Mouse (Mus musculus) forelimb bud, embryonic 11.5 days (tissue): ENCODE results near the gene Txn1.

Experiments
- DNase-seq: peaks from one replicate; pipeline ENCODE4 v3.0.0-alpha.2; 2012; ENCODE audit warnings: low read depth, low spot score

The Txn1 gene

DNA sequence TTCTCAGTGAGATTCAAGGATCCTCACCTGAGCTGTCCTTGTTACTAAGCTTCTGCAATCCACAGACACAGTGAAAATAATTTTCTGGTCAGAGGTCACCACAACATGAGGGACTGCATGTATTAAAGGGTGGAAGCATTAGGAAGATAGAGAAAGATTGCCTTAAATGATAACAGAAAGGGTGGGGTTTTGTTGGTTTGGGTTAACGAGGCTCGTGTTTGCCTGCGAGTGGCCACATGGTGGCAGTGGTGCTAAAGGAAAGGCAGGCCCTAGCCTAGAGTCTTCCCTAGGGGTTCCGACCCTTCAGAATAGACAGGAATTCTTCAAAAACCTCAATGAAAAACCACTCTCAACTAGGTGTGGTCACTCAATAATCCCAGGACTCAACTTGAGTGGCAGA is 55.0 kb downstream of the Txn1 start:
- DNase-seq: peak; percentile 48

DNA sequence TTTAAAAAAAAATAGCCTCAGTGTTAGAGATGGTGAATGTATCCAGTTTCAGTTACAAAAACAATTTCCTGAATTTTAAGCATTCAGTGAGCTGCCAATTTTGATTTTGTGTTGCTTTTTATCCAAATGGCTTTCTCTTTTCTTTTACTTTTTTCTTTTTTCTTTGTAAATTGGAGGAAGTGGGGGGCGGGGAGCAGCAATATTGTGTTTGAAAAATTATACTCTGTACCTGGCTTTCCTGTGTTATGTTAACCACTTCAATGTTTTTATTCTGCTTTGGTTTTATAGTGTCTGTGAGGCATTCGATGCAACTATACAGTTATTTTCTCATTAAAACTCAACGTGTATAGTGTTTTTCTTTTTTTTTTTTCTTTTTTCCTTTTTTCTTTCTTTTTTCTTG is 59.6 kb downstream of the Txn1 start:
- DNase-seq: no peak

DNA sequence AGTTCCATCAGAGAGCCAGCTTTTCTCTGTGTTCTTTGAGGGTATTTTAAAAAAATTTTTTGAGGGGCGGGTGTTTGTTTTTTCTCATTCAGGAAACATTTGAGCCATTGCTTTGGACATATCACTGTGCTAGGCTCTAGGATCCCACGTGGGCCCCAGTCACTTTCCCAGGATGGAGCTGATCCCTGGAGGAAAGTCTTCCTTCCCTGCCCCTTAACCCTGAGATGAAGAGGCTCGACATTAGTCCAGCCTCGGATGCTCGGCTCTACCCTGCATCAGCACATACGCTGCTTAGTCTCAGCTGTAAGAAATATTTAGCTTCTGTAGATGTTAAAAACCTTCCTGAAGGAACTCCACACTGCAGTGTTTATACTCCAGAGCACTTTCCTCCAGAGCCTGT is 60.3 kb downstream of the Txn1 start:
- no peak for DNase-seq

DNA sequence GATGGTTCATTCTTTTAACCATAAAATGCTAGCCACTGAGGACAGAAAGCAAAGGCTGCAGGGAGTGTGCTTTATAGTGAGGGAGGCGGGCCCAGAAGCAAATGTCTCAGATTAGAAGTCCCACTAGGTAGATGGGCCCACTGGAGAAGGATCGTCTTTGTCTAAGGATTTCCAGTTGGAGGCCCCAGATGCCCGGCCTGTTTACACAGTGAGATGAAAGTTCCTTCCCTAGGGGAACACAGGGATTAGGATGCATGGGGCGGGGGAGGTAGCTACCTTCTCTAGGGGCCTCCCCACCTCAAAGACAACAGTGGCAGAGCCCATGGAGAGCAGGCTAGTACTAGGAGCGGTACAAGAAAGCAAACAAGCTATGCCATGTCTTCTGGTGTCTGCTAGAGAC is 61.1 kb downstream of the Txn1 start:
- DNase-seq: no peak
